Mouse (Mus musculus) midbrain, embryonic 15.5 days (tissue): ENCODE data around the gene Pglyrp1. TPM values are rescaled to one million over a fixed set of nuclear protein-coding genes. Genes with fewer than 3 reads are reported as not detected.

ENCODE experiments used
- ATAC-seq: fragments of 200-750 bp; cut with Nextera tagmentation; replicated peaks from 2 replicates; pipeline ENCODE4 v1.8.0; 2017; ENCODE audit warnings: moderate TSS enrichment
- H3K27ac ChIP-seq: fragments of 300-500 bp; sonication (generic); 2 replicates; pipeline ENCODE4 v1.5.1; 2015; ENCODE audit warnings: mild to moderate bottlenecking, inconsistent platforms
- H3K27me3 ChIP-seq: fragments of 300-500 bp; sonication (generic); replicated peaks from 2 replicates; pipeline ENCODE4 v1.6.1; 2015; ENCODE audit warnings: inconsistent platforms
- H3K36me3 ChIP-seq: fragments of 300-500 bp; sonication (generic); replicated peaks from 2 replicates; pipeline ENCODE4 v1.6.1; 2015; ENCODE audit warnings: inconsistent platforms
- H3K4me1 ChIP-seq: fragments of 300-500 bp; sonication (generic); 2 replicates; pipeline ENCODE4 v1.6.1; 2015; ENCODE audit warnings: inconsistent platforms
- H3K4me2 ChIP-seq: fragments of 300-500 bp; sonication (generic); 2 replicates; pipeline ENCODE4 v1.6.1; 2015; ENCODE audit warnings: inconsistent platforms, mild to moderate bottlenecking, moderate library complexity
- H3K4me3 ChIP-seq: fragments of 300-500 bp; sonication (generic); 2 replicates; pipeline ENCODE4 v1.5.1; 2015; ENCODE audit warnings: mild to moderate bottlenecking, inconsistent platforms
- H3K9ac ChIP-seq: fragments of 300-500 bp; sonication (generic); 2 replicates; pipeline ENCODE4 v1.6.1; 2015; ENCODE audit warnings: mild to moderate bottlenecking, inconsistent platforms
- H3K9me3 ChIP-seq: fragments of 300-500 bp; sonication (generic); 2 replicates; pipeline ENCODE4 v1.6.1; 2016; ENCODE audit warnings: inconsistent platforms
- WGBS: fragments of 180-500 bp; shearing (Covaris S2); methylation state at CpG from one replicate; pipeline ENCODE4 v1.1.7; 2015; ENCODE audit warnings: mixed read lengths; 5-methylcytosine and 5-hydroxymethylcytosine counted together
- polyA plus RNA-seq: library from polyadenylated mRNA; unstranded; fragments of >200 nt; fragmentation: Nextera tagmentation; extraction: Ambion mirVana; gene quantifications from 2 replicates; pipeline ENCODE4 v1.2.1, GENCODE M21; 2015

The Pglyrp1 gene
- polyA plus RNA-seq, 1 experiment from 2014 or later, result 27.0 TPM

GRCm38 (mm10) chr7:18923267-18923666 is 52.1 kb downstream of the Pglyrp1 start:
- H3K9ac ChIP-seq, result peak overlapping the region; percentile 24; the same call in 1 of the 2 replicates

DNA sequence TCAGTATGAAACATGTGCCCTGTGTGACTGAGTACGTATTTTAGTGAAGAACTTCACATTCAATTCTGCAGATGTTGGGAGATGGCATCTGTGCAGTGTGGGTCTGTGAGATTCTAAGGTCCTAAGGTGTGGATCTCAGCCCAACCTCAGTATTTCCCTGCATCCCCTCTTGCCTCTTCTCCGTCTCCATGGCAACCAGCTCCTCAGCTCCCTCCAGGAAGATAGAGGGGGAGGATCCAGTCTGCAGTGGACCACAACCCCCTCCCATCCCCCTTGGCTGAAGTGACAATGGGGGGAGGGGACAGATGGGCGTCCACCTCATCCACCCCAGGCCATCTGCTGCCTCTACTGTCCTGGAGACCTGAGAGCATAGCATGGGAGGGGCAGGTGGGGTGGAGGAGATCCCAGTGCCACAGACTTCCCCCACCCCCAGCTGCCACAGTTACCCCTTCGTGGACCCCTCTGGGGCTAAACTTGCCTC is 52.6 kb downstream of the Pglyrp1 start:
- ATAC-seq, result peak; percentile 16
- Histone ChIP-seq H3K4me3 (peak overlapping the region; percentile 75; the same call in 1 of the 2 replicates), H3K9me3 (no peaks in the 10 kb centered on the region), H3K4me1 (peaks cover 62% of the 10 kb centered on the region), H3K27me3 (no peaks in the 10 kb centered on the region), H3K36me3 (no peaks in the 10 kb centered on the region), H3K27ac (peak overlapping the region; percentile 97), H3K9ac (peak overlapping the region; percentile 22; the same call in 1 of the 2 replicates), H3K4me2 (peak overlapping the region; percentile 74)
- 6% methylated on average over 4 of the region's 4 CpGs for WGBS

More at GRCm38 (mm10) chr7:18923267-18923666, 52.1 kb downstream of the Pglyrp1 start:
- Histone ChIP-seq H3K27me3 (no peaks in the 10 kb centered on the region), H3K4me1 (peaks cover 57% of the 10 kb centered on the region), H3K9me3 (no peaks in the 10 kb centered on the region), H3K4me3 (peak overlapping the region; percentile 75), H3K36me3 (no peaks in the 10 kb centered on the region), H3K4me2 (peak overlapping the region; percentile 74), H3K27ac (peak overlapping the region; percentile 97)
- WGBS, result 38% methylated on average over 11 of the region's 11 CpGs
- no peak; the same call in 1 of the 2 replicates for ATAC-seq

DNA sequence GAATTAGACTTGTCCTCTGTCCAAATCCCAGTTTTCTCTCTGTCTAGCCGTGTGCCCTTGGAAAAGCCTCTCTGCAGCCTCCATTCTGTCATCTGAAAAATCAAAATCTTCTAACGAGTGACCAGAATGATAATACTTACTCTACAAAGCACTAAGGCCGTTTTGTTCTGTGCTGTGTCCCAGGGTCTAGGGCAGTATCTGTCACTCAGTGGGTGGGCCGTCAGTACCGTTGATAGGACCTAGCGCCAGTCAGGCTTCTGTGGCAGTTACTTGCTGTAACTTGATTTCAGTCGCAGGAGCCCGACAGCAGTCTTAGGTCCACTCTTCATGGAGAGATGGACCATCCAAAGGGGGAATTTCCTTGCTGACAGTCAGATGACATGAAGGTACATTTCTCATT is 53.2 kb downstream of the Pglyrp1 start:
- Histone ChIP-seq H3K9ac (0 out of 2 replicates have a peak overlapping the region, but pooled peaks have one; percentile 22), H3K4me1 (peaks cover 68% of the 10 kb centered on the region), H3K9me3 (no peaks in the 10 kb centered on the region), H3K4me3 (peak overlapping the region; percentile 75; the same call in 1 of the 2 replicates), H3K27ac (peak overlapping the region; percentile 97), H3K4me2 (peak overlapping the region; percentile 74), H3K27me3 (no peaks in the 10 kb centered on the region), H3K36me3 (no peaks in the 10 kb centered on the region)
- WGBS, result 1% methylated on average over 8 of the region's 8 CpGs
- no peak for ATAC-seq

- H3K9ac ChIP-seq, result peak within 1 kb of the TSS; percentile 100
- under 1% methylated on average over 28 of the region's 45 CpGs for WGBS
- no peaks in the 10 kb centered on the region for H3K27me3 ChIP-seq
- H3K36me3 ChIP-seq, result no peaks in the 10 kb centered on the region
- ATAC-seq, result peak; percentile 83
- no peaks in the 10 kb centered on the region for H3K9me3 ChIP-seq
- H3K27ac ChIP-seq, result peak within 1 kb of the TSS; percentile 97
- peaks cover 78% of the 10 kb centered on the region for H3K4me1 ChIP-seq
- H3K4me2 ChIP-seq, result peak within 1 kb of the TSS; percentile 74
- peak within 1 kb of the TSS; percentile 75 for H3K4me3 ChIP-seq
Observed at GRCm38 (mm10) chr7:18925162-18925938, 54.2 kb downstream of the Pglyrp1 start, which contains the start of gene Nova2. Gene Nova2, plus strand, starts transcription at chr7:18925888.

DNA sequence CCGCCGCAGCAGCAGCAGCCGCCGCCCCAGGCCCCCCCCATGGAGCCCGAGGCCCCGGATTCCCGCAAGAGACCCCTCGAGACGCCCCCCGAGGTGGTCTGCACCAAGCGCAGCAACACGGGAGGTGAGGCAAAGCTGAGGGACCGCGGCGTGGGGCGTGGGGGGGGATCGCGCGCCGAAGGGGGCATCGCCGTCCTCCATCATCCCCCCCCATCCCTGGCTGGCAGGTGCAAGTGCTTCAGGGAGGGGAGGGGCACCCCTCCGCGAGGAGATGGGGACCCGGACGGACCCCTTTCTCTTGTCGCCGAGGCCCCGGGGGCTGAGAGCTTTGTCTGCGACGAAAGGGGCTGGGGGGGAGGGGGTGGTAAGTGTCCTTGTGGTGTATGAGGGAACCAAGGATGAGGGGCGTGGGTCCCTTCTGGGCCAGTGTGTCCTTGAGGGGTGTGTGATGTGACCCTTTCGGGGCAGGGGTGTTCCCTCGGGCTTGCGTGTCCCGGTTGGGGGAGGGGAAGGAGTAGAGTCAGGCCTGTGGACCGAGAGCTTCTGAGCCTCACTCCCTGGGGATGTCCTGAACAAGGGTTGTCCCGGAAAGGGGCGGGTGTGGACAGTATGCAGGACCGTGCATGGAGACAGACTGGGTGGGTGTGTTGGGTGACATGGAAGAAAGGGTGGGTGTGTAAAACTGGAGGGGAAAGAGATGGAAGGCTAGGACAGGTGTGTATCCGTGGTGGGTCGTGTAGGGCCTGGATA is 55.1 kb downstream of the Pglyrp1 start:
- H3K4me3 ChIP-seq, result peak overlapping the region; percentile 75
- no peaks in the 10 kb centered on the region for H3K36me3 ChIP-seq
- peak overlapping the region; percentile 100 for H3K9ac ChIP-seq
- peak overlapping the region; percentile 97 for H3K27ac ChIP-seq
- H3K27me3 ChIP-seq, result no peaks in the 10 kb centered on the region
- ATAC-seq, result peak; percentile 15
- H3K9me3 ChIP-seq, result no peaks in the 10 kb centered on the region
- H3K4me2 ChIP-seq, result peak overlapping the region; percentile 74
- WGBS, result under 1% methylated on average over 39 of the region's 42 CpGs
- peaks cover 80% of the 10 kb centered on the region for H3K4me1 ChIP-seq

DNA sequence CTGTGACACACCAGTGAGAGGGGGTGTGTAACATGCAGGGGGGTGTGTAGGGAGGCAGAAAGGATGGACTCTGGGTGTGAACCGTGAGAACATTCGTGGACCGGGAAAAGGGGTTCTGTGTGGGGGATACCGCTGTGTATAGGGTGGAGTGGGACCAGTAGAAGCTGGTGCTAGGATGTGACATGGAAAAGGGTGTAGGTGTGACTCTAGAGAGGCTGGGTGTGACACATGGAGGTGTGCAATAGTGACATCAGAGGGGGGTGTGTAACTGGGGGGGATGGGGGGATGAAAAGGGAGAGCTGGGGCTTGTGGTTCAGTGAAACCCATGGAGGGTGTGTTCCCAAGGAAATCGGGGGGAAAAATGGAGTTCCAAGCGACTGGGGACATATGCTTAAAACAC is 55.8 kb downstream of the Pglyrp1 start:
- peaks cover 82% of the 10 kb centered on the region for H3K4me1 ChIP-seq
- H3K36me3 ChIP-seq, result no peaks in the 10 kb centered on the region
- peak overlapping the region; percentile 75 for H3K4me3 ChIP-seq
- H3K9me3 ChIP-seq, result no peaks in the 10 kb centered on the region
- peak overlapping the region; percentile 100 for H3K9ac ChIP-seq
- WGBS, result 31% methylated on average over 6 of the region's 6 CpGs
- ATAC-seq, result peak; percentile 1; the same call in 1 of the 2 replicates
- no peaks in the 10 kb centered on the region for H3K27me3 ChIP-seq
- peak overlapping the region; percentile 97 for H3K27ac ChIP-seq
- peak overlapping the region; percentile 74 for H3K4me2 ChIP-seq

DNA sequence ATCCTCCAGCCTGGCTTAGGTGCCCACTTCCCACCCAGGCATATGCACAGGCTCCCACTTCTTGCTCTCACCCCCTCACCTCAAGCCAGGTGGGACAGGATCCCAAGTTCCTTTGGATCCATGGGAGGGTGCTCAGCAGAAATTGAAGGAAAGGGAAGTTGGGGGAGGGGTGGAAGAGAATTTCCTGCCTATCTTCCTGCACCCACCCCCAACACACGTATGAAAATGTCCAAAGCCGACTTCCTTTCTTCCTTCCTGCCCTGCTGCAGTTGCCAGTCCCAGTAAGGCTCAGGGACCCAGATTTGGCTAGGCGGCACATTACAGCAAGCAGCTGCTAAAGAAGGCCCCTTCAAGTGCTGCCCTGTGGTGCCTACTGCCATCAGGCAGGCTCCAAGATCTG is 56.6 kb downstream of the Pglyrp1 start:
- peak overlapping the region; percentile 75 for H3K4me3 ChIP-seq
- H3K4me1 ChIP-seq, result peaks cover 80% of the 10 kb centered on the region
- peak overlapping the region; percentile 97; the same call in 1 of the 2 replicates for H3K27ac ChIP-seq
- H3K9me3 ChIP-seq, result no peaks in the 10 kb centered on the region
- no peaks in the 10 kb centered on the region for H3K36me3 ChIP-seq
- peak overlapping the region; percentile 100 for H3K9ac ChIP-seq
- ATAC-seq, result no peak
- WGBS, result 39% methylated on average over 3 of the region's 3 CpGs
- peak overlapping the region; percentile 74 for H3K4me2 ChIP-seq
- no peaks in the 10 kb centered on the region for H3K27me3 ChIP-seq

Other genes starting within 250 kb of the Pglyrp1 start
- gene Psg21, start 214.6 kb upstream of the Pglyrp1 start, polyA plus RNA-seq, result not detected in 2 replicates
- not detected in 2 replicates for gene Psg20, start 185.1 kb upstream of the Pglyrp1 start, polyA plus RNA-seq
- not detected in 2 replicates for gene Psg22, start 153.2 kb upstream of the Pglyrp1 start, polyA plus RNA-seq
- gene Psg19, start 72.8 kb upstream of the Pglyrp1 start, polyA plus RNA-seq, result not detected in 2 replicates
- gene Psg17, start 49.7 kb upstream of the Pglyrp1 start, polyA plus RNA-seq, result not detected in 2 replicates
- 0.73 and 0.85 TPM in 2 replicates for gene Mill2, start 31.4 kb upstream of the Pglyrp1 start, polyA plus RNA-seq
- gene Ccdc61, start 39.1 kb downstream of the Pglyrp1 start, polyA plus RNA-seq, result 24.6 and 25.8 TPM in 2 replicates
- 15.2 and 15.9 TPM in 2 replicates for gene Nova2, start 54.6 kb downstream of the Pglyrp1 start, polyA plus RNA-seq
- 0.80 and 1.0 TPM in 2 replicates for gene Nanos2, start 116.1 kb downstream of the Pglyrp1 start, polyA plus RNA-seq
- gene Mypop, start 119.9 kb downstream of the Pglyrp1 start, polyA plus RNA-seq, result 5.8 and 6.2 TPM in 2 replicates
- 33.4 and 40.2 TPM in 2 replicates for gene Irf2bp1, start 132.7 kb downstream of the Pglyrp1 start, polyA plus RNA-seq
- not detected in 2 replicates for gene Foxa3, start 152.2 kb downstream of the Pglyrp1 start, polyA plus RNA-seq
- gene Sympk, start 153.0 kb downstream of the Pglyrp1 start, polyA plus RNA-seq, result 30.6 and 32.7 TPM in 2 replicates
- 0.15 and 0.37 TPM in 2 replicates for gene Rsph6a, start 183.4 kb downstream of the Pglyrp1 start, polyA plus RNA-seq
- 34.2 and 40.9 TPM in 2 replicates for gene Dmwd, start 204.9 kb downstream of the Pglyrp1 start, polyA plus RNA-seq
- 10.8 and 13.9 TPM in 2 replicates for gene Dmpk, start 212.5 kb downstream of the Pglyrp1 start, polyA plus RNA-seq
- 2.1 and 2.2 TPM in 2 replicates for gene Six5, start 223.3 kb downstream of the Pglyrp1 start, polyA plus RNA-seq
- gene Gm4969, start 247.0 kb downstream of the Pglyrp1 start, polyA plus RNA-seq, result 6.9 and 7.3 TPM in 2 replicates
- gene Fbxo46, start 248.5 kb downstream of the Pglyrp1 start, polyA plus RNA-seq, result 21.1 and 21.4 TPM in 2 replicates